Mouse (Mus musculus) CH12.LX (cell line): ENCODE measurements around the gene Gm20388. TPM values are rescaled to one million over a fixed set of nuclear protein-coding genes. Genes with fewer than 3 reads are reported as not detected.
A peak's percentile ranks its signal among the peaks of the same experiment; 100 is the strongest.

Experiments
- DNase-seq: peaks from one replicate; pipeline ENCODE4 v3.0.0-alpha.2; 2013; ENCODE audit errors: extremely low read depth
- H3K27ac ChIP-seq: 2 replicates; pipeline ENCODE4 v1.5.1; 2012; ENCODE audit warnings: low read depth, mild to moderate bottlenecking, control low read depth, moderate library complexity; ENCODE audit not compliant: insufficient read depth
- H3K27me3 ChIP-seq: replicated peaks from 2 replicates; pipeline ENCODE3; 2012; ENCODE audit warnings: inconsistent platforms
- H3K36me3 ChIP-seq, 2 experiments: replicated peaks in 1 of 2; 2 replicates each; pipeline versions ENCODE3 to v1.6.1; 2012; ENCODE audit warnings: inconsistent platforms in 1 of 2, low read length in 1 of 2, mild to moderate bottlenecking in 1 of 2, mixed read lengths in 1 of 2, moderate library complexity in 1 of 2; ENCODE audit not compliant: control insufficient read depth in 1 of 2, insufficient read depth in 1 of 2
- H3K4me1 ChIP-seq, 2 experiments: 2 replicates each; pipeline ENCODE4 v1.6.1; 2012; ENCODE audit warnings: inconsistent platforms in 1 of 2, moderate library complexity in 1 of 2; ENCODE audit not compliant: insufficient read depth in 2 of 2, control insufficient read depth in 1 of 2
- H3K4me2 ChIP-seq: 2 replicates; pipeline ENCODE4 v1.6.1; 2012; ENCODE audit warnings: low read depth, mild to moderate bottlenecking, control low read depth; ENCODE audit not compliant: poor library complexity, insufficient read depth, severe bottlenecking
- H3K4me3 ChIP-seq, 3 experiments: fragments of 150-350 bp in 1 of 3; sonication (generic) in 1 of 3; replicated peaks in 1 of 3; 2 replicates each; pipeline versions ENCODE3 to v1.5.1; 2011 to 2012; ENCODE audit warnings: low read depth in 2 of 3, low read length in 2 of 3, mild to moderate bottlenecking in 2 of 3, moderate library complexity in 2 of 3, control low read depth in 1 of 3, improper control_type of control experiment in 1 of 3, inconsistent platforms in 1 of 3, mixed read lengths in 1 of 3; ENCODE audit not compliant: poor library complexity in 1 of 3
- H3K79me2 ChIP-seq: replicated peaks from 2 replicates; pipeline ENCODE4 v1.6.1; 2012; ENCODE audit warnings: mild to moderate bottlenecking, moderate library complexity; ENCODE audit not compliant: control insufficient read depth, poor library complexity, insufficient read depth, severe bottlenecking; ENCODE audit errors: extremely low read depth
- H3K9ac ChIP-seq: 2 replicates; pipeline ENCODE4 v1.6.1; 2012; ENCODE audit warnings: low read depth, mild to moderate bottlenecking, control low read depth, moderate library complexity; ENCODE audit not compliant: insufficient read depth
- H3K9me3 ChIP-seq: replicated peaks from 2 replicates; pipeline ENCODE3; 2012; ENCODE audit warnings: low read length, inconsistent platforms, mixed read lengths
- BHLHE40 ChIP-seq: IDR thresholded peaks from 2 replicates; pipeline ENCODE4 v1.6.1; 2011; ENCODE audit warnings: mild to moderate bottlenecking, low read depth, low read length, improper control_type of control experiment
- CHD2 ChIP-seq: IDR thresholded peaks from 2 replicates; pipeline ENCODE4 v1.6.1; 2011; ENCODE audit warnings: low read length, improper control_type of control experiment
- CTCF ChIP-seq, 2 experiments: IDR thresholded peaks in 1 of 2; conservative IDR thresholded peaks in 1 of 2; 2 replicates each; pipeline ENCODE4 v1.5.1; 2011 to 2012; ENCODE audit warnings: low read depth in 2 of 2, low read length in 2 of 2, improper control_type of control experiment in 1 of 2, inconsistent platforms in 1 of 2, mild to moderate bottlenecking in 1 of 2, moderate library complexity in 1 of 2
- E2F4 ChIP-seq: IDR thresholded peaks from 2 replicates; pipeline ENCODE4 v1.6.1; 2011; ENCODE audit warnings: low read depth, low read length, improper control_type of control experiment; ENCODE audit not compliant: insufficient replicate concordance
- ELF1 ChIP-seq: IDR thresholded peaks from 2 replicates; pipeline ENCODE4 v1.6.1; 2014; ENCODE audit warnings: low read depth, mild to moderate bottlenecking, inconsistent platforms, low read length, improper control_type of control experiment
- GABPA ChIP-seq: IDR thresholded peaks from 2 replicates; pipeline ENCODE4 v1.6.1; 2012; ENCODE audit warnings: low read depth, low read length, improper control_type of control experiment, inconsistent platforms; ENCODE audit not compliant: insufficient replicate concordance
- JUND ChIP-seq: conservative IDR thresholded peaks from 2 replicates; pipeline ENCODE4 v1.6.1; 2011; ENCODE audit warnings: low read depth, low read length, improper control_type of control experiment
- KAT2A ChIP-seq: IDR thresholded peaks from 2 replicates; pipeline ENCODE4 v1.6.1; 2012; ENCODE audit warnings: low read length, improper control_type of control experiment, inconsistent platforms; ENCODE audit not compliant: insufficient replicate concordance
- MAX ChIP-seq: IDR thresholded peaks from 2 replicates; pipeline ENCODE4 v1.6.1; 2011; ENCODE audit warnings: low read length, improper control_type of control experiment
- MAZ ChIP-seq: IDR thresholded peaks from 2 replicates; pipeline ENCODE4 v1.6.1; 2012; ENCODE audit warnings: low read depth, mild to moderate bottlenecking, inconsistent platforms, low read length, improper control_type of control experiment, moderate library complexity
- MXI1 ChIP-seq: IDR thresholded peaks from 2 replicates; pipeline ENCODE4 v1.6.1; 2011; ENCODE audit warnings: mild to moderate bottlenecking, low read depth, low read length, improper control_type of control experiment
- NELFE ChIP-seq: IDR thresholded peaks from 2 replicates; pipeline ENCODE4 v1.6.1; 2011; ENCODE audit warnings: low read depth, low read length, improper control_type of control experiment
- PAX5 ChIP-seq: IDR thresholded peaks from 2 replicates; pipeline ENCODE4 v1.6.1; 2012; ENCODE audit warnings: low read length, inconsistent platforms, mixed read lengths
- POLR2A ChIP-seq: IDR thresholded peaks from 2 replicates; pipeline ENCODE4 v1.6.1; 2011; ENCODE audit warnings: low read depth, mild to moderate bottlenecking, improper control_type of control experiment, low read length
- POLR2AphosphoS2 ChIP-seq: IDR thresholded peaks from 2 replicates; pipeline ENCODE4 v1.6.1; 2011; ENCODE audit warnings: low read depth, low read length, improper control_type of control experiment
- RAD21 ChIP-seq: IDR thresholded peaks from 2 replicates; pipeline ENCODE4 v1.6.1; 2011; ENCODE audit warnings: low read depth, mild to moderate bottlenecking, low read length, improper control_type of control experiment, moderate library complexity
- RCOR1 ChIP-seq: conservative IDR thresholded peaks from 2 replicates; pipeline ENCODE4 v1.6.1; 2012; ENCODE audit warnings: low read depth, mild to moderate bottlenecking, inconsistent platforms, low read length, improper control_type of control experiment
- SIN3A ChIP-seq: IDR thresholded peaks from 2 replicates; pipeline ENCODE4 v1.6.1; 2012; ENCODE audit warnings: low read length, improper control_type of control experiment, inconsistent platforms
- UBTF ChIP-seq: IDR thresholded peaks from 2 replicates; pipeline ENCODE4 v1.6.1; 2012; ENCODE audit warnings: low read depth, mild to moderate bottlenecking, inconsistent platforms, low read length, improper control_type of control experiment, moderate library complexity
- ZKSCAN1 ChIP-seq: IDR thresholded peaks from 2 replicates; pipeline ENCODE4 v1.6.1; 2012; ENCODE audit warnings: low read depth, inconsistent platforms, low read length, improper control_type of control experiment, borderline replicate concordance
- dilution Hi-C: fragments of 300-500 bp; cut with MboI; formaldehyde crosslinking; loops from 2 replicates; pipeline ENCODE4 v1.14.3; 2020; ENCODE audit warnings: low sequenced_read_pairs; ENCODE audit not compliant: extremely low pct_unique_long_range_greater_than_20kb, extremely low pct_ligation_motif_present
- in situ Hi-C: fragments of 300-500 bp; cut with MboI; formaldehyde crosslinking; loops from 3 replicates; pipeline ENCODE4 v1.14.3; 2019; ENCODE audit warnings: low sequenced_read_pairs, low pct_ligation_motif_present, low pct_unique_long_range_greater_than_20kb, mixed read lengths
- polyA plus RNA-seq: library from polyadenylated mRNA; unstranded; fragments of >175 nt; gene quantifications from 2 replicates; pipeline ENCODE4 v1.2.1, GENCODE M21; 2012; ENCODE audit warnings: low read depth; ENCODE audit not compliant: insufficient read length
- total RNA-seq, 2 experiments: library from RNA; depleted of rRNA; stranded (reverse); fragments of 300-350 nt in 1 of 2; fragments of >200 nt in 1 of 2; gene quantifications; 2 replicates each; pipeline ENCODE4 v1.2.3; 2012 to 2014

The Gm20388 gene
- total and polyA plus RNA-seq, 3 experiments: 14.8 to 26.3 (median 22.2) TPM

- no peak overlapping the region for H3K4me2 ChIP-seq
- H3K4me1 ChIP-seq: no peaks in the 10 kb centered on the region
- H3K4me3 ChIP-seq: no peak overlapping the region
- in situ Hi-C loops: no loop called here
- no peaks in the 10 kb centered on the region for H3K36me3 ChIP-seq
- H3K9me3 ChIP-seq: peaks cover 6% of the 10 kb centered on the region
- DNase-seq: no peak
- H3K27ac ChIP-seq: no peak overlapping the region
- H3K27me3 ChIP-seq: peaks cover 24% of the 10 kb centered on the region
- H3K79me2 ChIP-seq: no peaks in the 10 kb centered on the region
- TF ChIP-seq POLR2A (no peak), CTCF (conservative IDR thresholded peaks at IDR 0.05 in 1 of 2, IDR thresholded peaks at IDR 0.05 in 1 of 2; ENCODE audit: low read depth in 2 of 2, low read length in 2 of 2) (peak in 1 of 2 experiments; percentile 32; a peak in 1 of 4 replicates)
- dilution Hi-C loops: no loop called here
- H3K9ac ChIP-seq: no peak overlapping the region
Measured at GRCm38 (mm10) chr8:123817747-123818146, 3907.1 kb downstream of the Gm20388 start.

- H3K36me3 ChIP-seq: no peaks in the 10 kb centered on the region
- no peak overlapping the region for H3K4me3 ChIP-seq
- H3K9me3 ChIP-seq: peaks cover 12% of the 10 kb centered on the region
- no peak overlapping the region for H3K27ac ChIP-seq
- TF ChIP-seq RCOR1 (no peak), CHD2 (no peak), ELF1 (no peak), PAX5 (no peak), E2F4 (no peak), NELFE (no peak), JUND (no peak), MXI1 (no peak), POLR2AphosphoS2 (no peak), GABPA (no peak), ZKSCAN1 (no peak), MAZ (no peak), MAX (no peak), BHLHE40 (no peak), KAT2A (no peak), RAD21 (no peak), CTCF (conservative IDR thresholded peaks at IDR 0.05 in 1 of 2, IDR thresholded peaks at IDR 0.05 in 1 of 2; ENCODE audit: low read depth in 2 of 2, low read length in 2 of 2) (no peak), SIN3A (no peak), POLR2A (no peak), UBTF (no peak)
- H3K9ac ChIP-seq: no peak overlapping the region
- H3K79me2 ChIP-seq: no peaks in the 10 kb centered on the region
- dilution Hi-C loops (no loop called here), in situ Hi-C loops (no loop called here)
- DNase-seq: no peak
- H3K27me3 ChIP-seq: peaks cover 22% of the 10 kb centered on the region
- no peaks in the 10 kb centered on the region for H3K4me1 ChIP-seq
- no peak overlapping the region for H3K4me2 ChIP-seq
Measured at GRCm38 (mm10) chr8:123819683-123820610, 3909.3 kb downstream of the Gm20388 start.
